Mouse (Mus musculus) regulatory T cell (primary cell): ENCODE measurements around the gene Cacng8.

Source experiments
- in situ Hi-C: fragments of 300-600 bp; cut with MboI, MseI; formaldehyde crosslinking; loops from one replicate; pipeline ENCODE4 v1.15.1; 2025; ENCODE audit warnings: high pct_unique_total_duplicates

The Cacng8 gene

GRCm38 (mm10) chr7:3390413-3391080 lies at the start of gene Cacng8:
TSS of gene Cacng8 (plus strand) at chr7:3390683.
- in situ Hi-C loops: no loop called here

- in situ Hi-C loops: loop anchor here (10.0 kb wide), 1 partner anchor 241 kb away; no protein-coding TSS in a partner anchor
These were observed 46.6 kb upstream of the Cacng8 start for GRCm38 (mm10) chr7:3343861-3344260.

- in situ Hi-C loops: loop anchor here (5.0 to 10.0 kb wide), 2 partner anchors 157 to 240 kb away; partner anchors contain the start of gene Tarm1
These were observed 45.2 kb upstream of the Cacng8 start for GRCm38 (mm10) chr7:3345301-3345700.

- in situ Hi-C loops: loop anchor here (5.0 to 10.0 kb wide), 2 partner anchors 155 to 237 kb away; partner anchors contain the start of gene Tarm1
These were observed 42.9 kb upstream of the Cacng8 start for GRCm38 (mm10) chr7:3347366-3348287.

- in situ Hi-C loops: loop anchor here (5.0 to 10.0 kb wide), 2 partner anchors 154 to 236 kb away; partner anchors contain the start of gene Tarm1
These were observed 42.2 kb upstream of the Cacng8 start for GRCm38 (mm10) chr7:3348326-3348725.

- in situ Hi-C loops: loop anchor here (5.0 to 10.0 kb wide), 2 partner anchors 153 to 235 kb away; partner anchors contain the start of gene Tarm1
These were observed 40.7 kb upstream of the Cacng8 start for GRCm38 (mm10) chr7:3349775-3350174.

GRCm38 (mm10) chr7:3351536-3351935 lies 38.9 kb upstream of the Cacng8 start:
- in situ Hi-C loops: no loop called here

- in situ Hi-C loops: no loop called here
These were observed 35.6 kb upstream of the Cacng8 start for GRCm38 (mm10) chr7:3354850-3355249.

GRCm38 (mm10) chr7:3360678-3361077 lies 29.8 kb upstream of the Cacng8 start:
- in situ Hi-C loops: no loop called here

GRCm38 (mm10) chr7:3365547-3366279 lies 24.8 kb upstream of the Cacng8 start:
- in situ Hi-C loops: no loop called here

- in situ Hi-C loops: no loop called here
These were observed 23.6 kb upstream of the Cacng8 start for GRCm38 (mm10) chr7:3366705-3367516.

GRCm38 (mm10) chr7:3367569-3367968 lies 22.9 kb upstream of the Cacng8 start:
- in situ Hi-C loops: no loop called here

- in situ Hi-C loops: no loop called here
These were observed 22.2 kb upstream of the Cacng8 start for GRCm38 (mm10) chr7:3368311-3368710.

GRCm38 (mm10) chr7:3369189-3369588 lies 21.3 kb upstream of the Cacng8 start:
- in situ Hi-C loops: no loop called here

GRCm38 (mm10) chr7:3370407-3370806 lies 20.1 kb upstream of the Cacng8 start:
- in situ Hi-C loops: no loop called here

GRCm38 (mm10) chr7:3372376-3372775 lies 18.1 kb upstream of the Cacng8 start:
- in situ Hi-C loops: no loop called here

- in situ Hi-C loops: no loop called here
These were observed 16.7 kb upstream of the Cacng8 start for GRCm38 (mm10) chr7:3373754-3374153.

GRCm38 (mm10) chr7:3376831-3377230 lies 13.7 kb upstream of the Cacng8 start:
- in situ Hi-C loops: no loop called here

GRCm38 (mm10) chr7:3382123-3382522 lies 8.4 kb upstream of the Cacng8 start:
- in situ Hi-C loops: loop anchor here (5.0 kb wide), 2 partner anchors 50 to 60 kb away; partner anchors contain the start of gene Cacng7

- in situ Hi-C loops: loop anchor here (5.0 kb wide), 2 partner anchors 53 to 57 kb away; partner anchors contain the start of gene Cacng7
These were observed 5.6 kb upstream of the Cacng8 start for GRCm38 (mm10) chr7:3384807-3385319.
